Mouse (Mus musculus) c-Kit-negative CD71-positive TER-119-positive erythroid progenitor cells, embryonic 14.5 days (primary cell): Measurements from ENCODE around the gene Olfr954.

Experiments used
- DNase-seq: peaks from one replicate; pipeline ENCODE4 v3.0.0-alpha.2; 2013; ENCODE audit warnings: low read depth, low spot score

Gene Olfr954

DNA sequence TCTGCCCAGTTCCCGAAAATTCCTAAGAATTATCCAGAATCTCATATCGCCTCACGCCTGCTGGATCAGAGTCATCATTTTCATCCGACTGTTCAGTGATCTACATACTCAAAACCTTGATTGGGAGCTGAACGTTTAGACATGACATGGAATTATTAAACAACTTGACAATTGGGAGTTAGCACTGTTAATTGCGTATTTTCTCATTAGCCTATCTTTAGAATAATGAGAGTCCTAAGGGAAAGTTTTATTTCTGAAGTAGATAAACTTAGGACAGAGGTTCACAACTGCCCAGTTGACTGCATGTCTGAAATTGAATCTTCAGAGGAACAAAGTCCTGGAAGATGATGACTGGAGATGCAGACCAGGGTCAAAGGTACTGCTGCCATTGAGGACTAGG lies at the start of gene Olfr954:
Olfr954 (plus strand) TSS at position 301 of the 400 bp plus-strand sequence.
- DNase-seq = no peak

GRCm38 (mm10) chr9:39427048-39427447 lies 29.5 kb upstream of the Olfr954 start, which contains the start of gene Olfr952:
Gene Olfr952, minus strand, starts transcription at chr9:39427148.
- DNase-seq = no peak

GRCm38 (mm10) chr9:39471844-39472243 lies 15.3 kb downstream of the Olfr954 start, which contains the start of gene Olfr955:
Gene Olfr955, minus strand, starts transcription at chr9:39471944.
- DNase-seq = no peak

- DNase-seq = no peak
Observed at GRCm38 (mm10) chr9:39493895-39494294, 37.4 kb downstream of the Olfr954 start, which contains the start of gene Olfr44. Gene Olfr44, minus strand, starts transcription at chr9:39493995.

DNA sequence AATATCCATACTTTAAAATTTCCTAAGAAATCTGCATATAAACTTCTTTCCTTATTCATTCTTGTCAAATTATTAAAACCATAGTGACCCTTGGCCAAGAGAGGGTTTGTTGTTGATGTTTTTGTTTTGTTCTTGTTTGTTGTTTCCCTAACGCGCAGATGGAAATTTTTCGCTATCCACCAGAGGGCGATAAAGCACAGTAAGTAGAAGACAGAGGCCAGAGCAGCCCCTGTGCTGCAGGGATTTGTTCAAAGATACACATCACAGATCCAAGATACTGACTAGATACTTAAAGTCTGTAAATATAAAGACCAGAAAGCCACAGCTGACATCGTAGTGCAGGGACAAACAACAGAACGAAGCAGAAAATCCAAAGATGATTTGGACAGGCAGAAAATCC lies 52.5 kb downstream of the Olfr954 start:
- no peak for DNase-seq

- DNase-seq = no peak
Observed at GRCm38 (mm10) chr9:39509412-39509811, 52.9 kb downstream of the Olfr954 start.
